23 mouse cellular contexts compared by ENCODE assay signal in the genomic region with DNA sequence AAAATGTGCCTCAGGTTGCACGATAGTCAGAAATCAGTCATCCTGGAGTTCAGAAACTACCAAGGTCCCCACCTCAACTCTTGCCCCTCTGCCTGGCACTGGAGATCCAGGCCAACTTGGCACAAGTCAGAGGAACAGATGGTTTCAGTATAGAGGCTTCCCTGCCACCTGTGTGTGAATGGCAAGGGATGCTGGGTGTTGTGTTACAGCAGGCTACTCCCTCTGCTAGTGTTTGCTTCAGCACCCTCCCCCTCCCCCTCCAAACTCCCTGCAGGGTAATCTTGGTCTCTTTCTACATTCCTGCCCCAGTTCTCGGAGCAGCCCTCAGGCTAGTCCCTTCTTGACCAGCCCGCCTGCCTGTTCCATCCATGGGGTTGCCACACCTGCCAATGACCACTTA. TPM values are rescaled to one million over a fixed set of nuclear protein-coding genes. Genes with fewer than 3 reads are reported as not detected.
DNase-seq lines count a peak whose midpoint lies in the region; ATAC-seq and TF ChIP-seq lines count a peak whose summit lies in the region.
"Had no signal": no experiment of that assay in that cellular context is flagged by ENCODE, and none has a peak within 500 bp of the region (broad histone marks: within the 10 kb centered on the region; RNA-seq: fewer than 3 reads in every experiment).

No protein-coding gene starts in this region.

- H3K9me3 ChIP-seq in forebrain, embryonic 14.5 days (replicated peaks; ENCODE audit: control insufficient read depth, low read length): no peaks in the 10 kb centered on the region
- no peaks in the 10 kb centered on the region for H3K9me3 ChIP-seq in forebrain, postnatal 0 days (ENCODE audit: low read length)
- no peaks in the 10 kb centered on the region for H3K9me3 ChIP-seq in neural tube, embryonic 13.5 days
- no peaks in the 10 kb centered on the region for H3K9me3 ChIP-seq in neural tube, embryonic 15.5 days (replicated peaks)
- H3K9me3 ChIP-seq: hindbrain, embryonic 12.5 days; megakaryocyte, embryonic 14.5 days; neural tube, embryonic 12.5 days had no signal

- H3K9ac ChIP-seq in forebrain, embryonic 14.5 days (ENCODE audit: low read length): no peak overlapping the region
- no peak overlapping the region for H3K9ac ChIP-seq in forebrain, postnatal 0 days
- H3K9ac ChIP-seq in neural tube, embryonic 13.5 days: no peak overlapping the region
- no peak overlapping the region for H3K9ac ChIP-seq in neural tube, embryonic 15.5 days (replicated peaks)
- H3K9ac ChIP-seq: hindbrain, embryonic 12.5 days; neural tube, embryonic 12.5 days had no signal

- H3K27ac ChIP-seq in forebrain, embryonic 14.5 days (ENCODE audit: low read depth, low read length): no peak overlapping the region; the same call in 1 of the 2 replicates
- H3K27ac ChIP-seq in forebrain, postnatal 0 days (ENCODE audit: low read depth, low read length): no peak overlapping the region
- H3K27ac ChIP-seq in neural tube, embryonic 13.5 days (replicated peaks): 0 out of 2 replicates have a peak overlapping the region, but pooled peaks have one; percentile 19
- no peak overlapping the region for H3K27ac ChIP-seq in neural tube, embryonic 15.5 days (replicated peaks)
- H3K27ac ChIP-seq: hindbrain, embryonic 12.5 days; neural tube, embryonic 12.5 days; stomach, postnatal 0 days had no signal

- peak; percentile 24; the same call in 1 of the 2 replicates for ATAC-seq in forebrain, embryonic 14.5 days
- no peak for ATAC-seq in forebrain, postnatal 0 days
- no peak for ATAC-seq in neural tube, embryonic 13.5 days (ENCODE audit: low read depth)
- ATAC-seq in neural tube, embryonic 15.5 days (ENCODE audit: low FRiP score): no peak

- H3K36me3 ChIP-seq in forebrain, embryonic 14.5 days (ENCODE audit: control insufficient read depth, insufficient read depth, low read length): no peaks in the 10 kb centered on the region
- H3K36me3 ChIP-seq in forebrain, postnatal 0 days (ENCODE audit: insufficient read depth): no peaks in the 10 kb centered on the region
- H3K36me3 ChIP-seq in neural tube, embryonic 13.5 days: no peaks in the 10 kb centered on the region
- H3K36me3 ChIP-seq in neural tube, embryonic 15.5 days: 0 out of 2 replicates have a peak, but pooled peaks cover 2% of the 10 kb centered on the region
- H3K36me3 ChIP-seq: hindbrain, embryonic 12.5 days had no signal

- H3K4me3 ChIP-seq in forebrain, embryonic 14.5 days (ENCODE audit: low read depth, low read length): no peak overlapping the region
- H3K4me3 ChIP-seq in forebrain, postnatal 0 days (ENCODE audit: low read depth, low read length): no peak overlapping the region
- no peak overlapping the region for H3K4me3 ChIP-seq in neural tube, embryonic 13.5 days
- no peak overlapping the region for H3K4me3 ChIP-seq in neural tube, embryonic 15.5 days (replicated peaks)
- H3K4me3 ChIP-seq: hindbrain, embryonic 12.5 days; neural tube, embryonic 12.5 days had no signal

- no peak for TF ChIP-seq POLR2A in brain, embryonic 14.5 days (IDR thresholded peaks at IDR 0.05; ENCODE audit: borderline replicate concordance, extremely low read depth, insufficient read depth, insufficient read length, poor library complexity, severe bottlenecking)

- 48% methylated on average over 3 of the region's 3 CpGs for WGBS in forebrain, embryonic 14.5 days
- 48% methylated on average over 3 of the region's 3 CpGs for WGBS in forebrain, postnatal 0 days
- WGBS in neural tube, embryonic 13.5 days: 65% methylated on average over 3 of the region's 3 CpGs
- 60% methylated on average over 3 of the region's 3 CpGs for WGBS in neural tube, embryonic 15.5 days

- TF ChIP-seq CTCF in forebrain, postnatal 0 days (IDR thresholded peaks at IDR 0.05; ENCODE audit: low read depth): no peak
- no peak for TF ChIP-seq CTCF in brain, embryonic 14.5 days (IDR thresholded peaks at IDR 0.05; ENCODE audit: borderline replicate concordance, extremely low read depth, insufficient read depth, insufficient read length)

- no peak overlapping the region for H3K4me2 ChIP-seq in forebrain, embryonic 14.5 days (ENCODE audit: low read length)
- no peak overlapping the region for H3K4me2 ChIP-seq in forebrain, postnatal 0 days (ENCODE audit: low read depth)
- no peak overlapping the region for H3K4me2 ChIP-seq in neural tube, embryonic 13.5 days
- no peak overlapping the region for H3K4me2 ChIP-seq in neural tube, embryonic 15.5 days
- H3K4me2 ChIP-seq: liver, embryonic 11.5 days had no signal

- H3K4me1 ChIP-seq in forebrain, embryonic 14.5 days (ENCODE audit: control insufficient read depth, insufficient read depth, low read length): peaks cover 16% of the 10 kb centered on the region; the same call in 1 of the 2 replicates
- no peaks in the 10 kb centered on the region for H3K4me1 ChIP-seq in forebrain, postnatal 0 days (ENCODE audit: insufficient read depth)
- peaks cover 30% of the 10 kb centered on the region for H3K4me1 ChIP-seq in neural tube, embryonic 13.5 days (replicated peaks)
- H3K4me1 ChIP-seq in neural tube, embryonic 15.5 days: peaks cover 16% of the 10 kb centered on the region

- peak; percentile 59 for DNase-seq in forebrain, embryonic 14.5 days (ENCODE audit: low spot score)
- DNase-seq in forebrain, postnatal 0 days: no peak
- peak; percentile 76 for DNase-seq in brain, embryonic 14.5 days (ENCODE audit: low read depth)
- DNase-seq in urinary bladder, adult 2 months (ENCODE audit: low spot score): no peak
- no peak for DNase-seq in frontal cortex, postnatal 25 days (ENCODE audit: low spot score in 2 of 2)
- DNase-seq: adrenal gland, postnatal 14 days; kidney, postnatal 36 days; spleen, adult 18-20 months; thymus, postnatal 25 days had no signal

- H3K27me3 ChIP-seq in forebrain, embryonic 14.5 days (replicated peaks; ENCODE audit: control insufficient read depth, insufficient read depth, low read length): no peaks in the 10 kb centered on the region
- H3K27me3 ChIP-seq in forebrain, postnatal 0 days (ENCODE audit: insufficient read depth, low read length): no peaks in the 10 kb centered on the region
- peaks cover 7% of the 10 kb centered on the region; the same call in 1 of the 2 replicates for H3K27me3 ChIP-seq in neural tube, embryonic 13.5 days
- H3K27me3 ChIP-seq in neural tube, embryonic 15.5 days (replicated peaks): no peaks in the 10 kb centered on the region
- H3K27me3 ChIP-seq: megakaryocyte, embryonic 14.5 days had no signal

RNA-seq across cellular contexts. Expression of a gene that starts 13.8 kb away (rescaled TPM):
- 5.1 and 8.0 TPM in 2 replicates for polyA plus RNA-seq in forebrain, embryonic 14.5 days (2014; fragmentation: Nextera tagmentation; extraction: Ambion mirVana)
- total RNA-seq in forebrain, postnatal 0 days (2014; rRNA removed): 58.2 and 68.7 TPM in 2 replicates
- 21.5 and 31.5 TPM in 2 replicates for polyA plus RNA-seq in forebrain, postnatal 0 days (2015; fragmentation: Nextera tagmentation; extraction: Ambion mirVana)
- 15.8 and 19.2 TPM in 2 replicates for polyA plus RNA-seq in neural tube, embryonic 13.5 days (2015; fragmentation: Nextera tagmentation; extraction: Ambion mirVana)
- 25.6 and 32.4 TPM in 2 replicates for polyA plus RNA-seq in neural tube, embryonic 15.5 days (2015; fragmentation: Nextera tagmentation; extraction: Ambion mirVana)
- 33.4 and 53.4 TPM in 2 replicates for polyA plus RNA-seq in brain, embryonic 14.5 days (2012; rRNA removed)
- polyA plus RNA-seq in urinary bladder, adult 2 months (2012; rRNA removed): 0.40 and 0.65 TPM in 2 replicates
- polyA plus RNA-seq: erythroblast, embryonic 14.5 days had no signal

RNA-seq across cellular contexts. Expression of a gene that starts 14.3 kb away (rescaled TPM):
- polyA plus RNA-seq in forebrain, embryonic 14.5 days (2014; fragmentation: Nextera tagmentation; extraction: Ambion mirVana): 21.5 and 24.3 TPM in 2 replicates
- total RNA-seq in forebrain, postnatal 0 days (2014; rRNA removed): 32.2 and 39.7 TPM in 2 replicates
- 37.4 and 47.0 TPM in 2 replicates for polyA plus RNA-seq in forebrain, postnatal 0 days (2015; fragmentation: Nextera tagmentation; extraction: Ambion mirVana)
- 68.2 and 73.0 TPM in 2 replicates for polyA plus RNA-seq in neural tube, embryonic 13.5 days (2015; fragmentation: Nextera tagmentation; extraction: Ambion mirVana)
- 72.1 and 90.7 TPM in 2 replicates for polyA plus RNA-seq in neural tube, embryonic 15.5 days (2015; fragmentation: Nextera tagmentation; extraction: Ambion mirVana)
- 52.4 and 53.3 TPM in 2 replicates for polyA plus RNA-seq in brain, embryonic 14.5 days (2012; rRNA removed)
- 34.6 and 37.8 TPM in 2 replicates for polyA plus RNA-seq in urinary bladder, adult 2 months (2012; rRNA removed)

RNA-seq across cellular contexts. Expression of a gene that starts 18.6 kb away (rescaled TPM):
- polyA plus RNA-seq in forebrain, embryonic 14.5 days (2014; fragmentation: Nextera tagmentation; extraction: Ambion mirVana): not detected in 2 replicates
- total RNA-seq in forebrain, postnatal 0 days (2014; rRNA removed): 0.46 TPM in 1 of 2 replicates, not detected in the other
- polyA plus RNA-seq in forebrain, postnatal 0 days (2015; fragmentation: Nextera tagmentation; extraction: Ambion mirVana): 0.34 TPM in 1 of 2 replicates, not detected in the other
- polyA plus RNA-seq in neural tube, embryonic 13.5 days (2015; fragmentation: Nextera tagmentation; extraction: Ambion mirVana): not detected in 2 replicates
- 0.29 TPM in 1 of 2 replicates, not detected in the other for polyA plus RNA-seq in neural tube, embryonic 15.5 days (2015; fragmentation: Nextera tagmentation; extraction: Ambion mirVana)
- polyA plus RNA-seq in brain, embryonic 14.5 days (2012; rRNA removed): not detected in 2 replicates
- polyA plus RNA-seq in urinary bladder, adult 2 months (2012; rRNA removed): not detected in 2 replicates
- total RNA-seq: adrenal gland, postnatal 14 days; layer of hippocampus, postnatal 25 days; left cerebral cortex, postnatal 36 days had no signal
- polyA plus RNA-seq: erythroblast, embryonic 14.5 days; gonadal fat pad, adult 2 months; heart, embryonic 14.5 days; hindbrain, embryonic 12.5 days; intestine, postnatal 0 days; liver, embryonic 11.5 days; lung, embryonic 16.5 days; neural tube, embryonic 12.5 days had no signal

RNA-seq across cellular contexts. Expression of a gene that starts 27.7 kb away (rescaled TPM):
- polyA plus RNA-seq in forebrain, embryonic 14.5 days (2014; fragmentation: Nextera tagmentation; extraction: Ambion mirVana): 62.4 and 68.1 TPM in 2 replicates
- total RNA-seq in forebrain, postnatal 0 days (2014; rRNA removed): 136 and 170 TPM in 2 replicates
- 123 and 186 TPM in 2 replicates for polyA plus RNA-seq in forebrain, postnatal 0 days (2015; fragmentation: Nextera tagmentation; extraction: Ambion mirVana)
- polyA plus RNA-seq in neural tube, embryonic 13.5 days (2015; fragmentation: Nextera tagmentation; extraction: Ambion mirVana): 116 and 131 TPM in 2 replicates
- polyA plus RNA-seq in neural tube, embryonic 15.5 days (2015; fragmentation: Nextera tagmentation; extraction: Ambion mirVana): 241 and 302 TPM in 2 replicates
- 78.9 and 87.2 TPM in 2 replicates for polyA plus RNA-seq in brain, embryonic 14.5 days (2012; rRNA removed)
- polyA plus RNA-seq in urinary bladder, adult 2 months (2012; rRNA removed): 0.31 and 0.52 TPM in 2 replicates
- polyA plus RNA-seq: erythroblast, embryonic 14.5 days; gonadal fat pad, adult 2 months; liver, embryonic 11.5 days had no signal

RNA-seq across cellular contexts. Expression of a gene that starts 30.8 kb away (rescaled TPM):
- polyA plus RNA-seq in forebrain, embryonic 14.5 days (2014; fragmentation: Nextera tagmentation; extraction: Ambion mirVana): 14.3 and 21.3 TPM in 2 replicates
- 54.8 and 58.5 TPM in 2 replicates for total RNA-seq in forebrain, postnatal 0 days (2014; rRNA removed)
- polyA plus RNA-seq in forebrain, postnatal 0 days (2015; fragmentation: Nextera tagmentation; extraction: Ambion mirVana): 76.9 and 87.1 TPM in 2 replicates
- 10.5 and 10.6 TPM in 2 replicates for polyA plus RNA-seq in neural tube, embryonic 13.5 days (2015; fragmentation: Nextera tagmentation; extraction: Ambion mirVana)
- 44.6 and 81.9 TPM in 2 replicates for polyA plus RNA-seq in neural tube, embryonic 15.5 days (2015; fragmentation: Nextera tagmentation; extraction: Ambion mirVana)
- 3.3 and 7.9 TPM in 2 replicates for polyA plus RNA-seq in brain, embryonic 14.5 days (2012; rRNA removed)
- 29.2 and 60.9 TPM in 2 replicates for polyA plus RNA-seq in urinary bladder, adult 2 months (2012; rRNA removed)

Comparison
In these comparisons a context has a peak if more than half of its experiments do, and no peak if none do; other contexts are left out.
1. DNase-seq: peak in forebrain, embryonic 14.5 days (single experiment) and brain, embryonic 14.5 days (single experiment); none in forebrain, postnatal 0 days (single experiment), urinary bladder, adult 2 months (single experiment) and frontal cortex, postnatal 25 days (0 of 2).